Mouse (Mus musculus) hindbrain, embryonic 16.5 days (tissue): Measurements from ENCODE around the gene 3100002H09Rik. TPM values are rescaled to one million over a fixed set of nuclear protein-coding genes. Genes with fewer than 3 reads are reported as not detected.

Experiments
- ATAC-seq: fragments of 200-750 bp; cut with Nextera tagmentation; 2 replicates; pipeline ENCODE4 v1.8.0; 2017; ENCODE audit warnings: moderate TSS enrichment, moderate library complexity
- H3K27ac ChIP-seq: fragments of 300-500 bp; sonication (generic); 2 replicates; pipeline ENCODE4 v1.5.1; 2014; ENCODE audit warnings: low read depth, mild to moderate bottlenecking, control low read depth, low read length, moderate library complexity
- H3K27me3 ChIP-seq: fragments of 300-500 bp; sonication (generic); replicated peaks from 2 replicates; pipeline ENCODE4 v1.6.1; 2014; ENCODE audit warnings: low read length; ENCODE audit not compliant: control insufficient read depth, insufficient read depth
- H3K36me3 ChIP-seq: fragments of 300-500 bp; sonication (generic); 2 replicates; pipeline ENCODE4 v1.6.1; 2014; ENCODE audit warnings: mild to moderate bottlenecking, low read length, moderate library complexity, mixed read lengths; ENCODE audit not compliant: control insufficient read depth, insufficient read depth
- H3K4me1 ChIP-seq: fragments of 300-500 bp; sonication (generic); 2 replicates; pipeline ENCODE4 v1.6.1; 2014; ENCODE audit warnings: low read depth, low read length; ENCODE audit not compliant: control insufficient read depth, insufficient read depth
- H3K4me2 ChIP-seq: fragments of 300-500 bp; sonication (generic); 2 replicates; pipeline ENCODE4 v1.6.1; 2014; ENCODE audit warnings: mild to moderate bottlenecking, low read length, control low read depth, moderate library complexity
- H3K4me3 ChIP-seq: fragments of 300-500 bp; sonication (generic); 2 replicates; pipeline ENCODE4 v1.5.1; 2014; ENCODE audit warnings: mild to moderate bottlenecking, low read length, control low read depth, moderate library complexity
- H3K9ac ChIP-seq: fragments of 300-500 bp; sonication (generic); 2 replicates; pipeline ENCODE4 v1.6.1; 2014; ENCODE audit warnings: low read depth, mild to moderate bottlenecking, control low read depth, low read length, moderate library complexity
- H3K9me3 ChIP-seq: fragments of 300-500 bp; sonication (generic); 2 replicates; pipeline ENCODE4 v1.6.1; 2014; ENCODE audit warnings: mild to moderate bottlenecking, low read length, moderate library complexity; ENCODE audit not compliant: control insufficient read depth
- WGBS: fragments of 180-500 bp; shearing (Covaris S2); extraction: QIAGEN DNeasy Blood & Tissue Kit; methylation state at CpG from one replicate; pipeline ENCODE4 v1.1.7; 2014; 5-methylcytosine and 5-hydroxymethylcytosine counted together
- polyA plus RNA-seq: library from polyadenylated mRNA; unstranded; fragments of >200 nt; fragmentation: Nextera tagmentation; extraction: Ambion mirVana; gene quantifications from 2 replicates; pipeline ENCODE4 v1.2.1, GENCODE M21; 2015

Gene 3100002H09Rik
- polyA plus RNA-seq, 1 experiment from 2014 or later: 0.36 TPM

DNA sequence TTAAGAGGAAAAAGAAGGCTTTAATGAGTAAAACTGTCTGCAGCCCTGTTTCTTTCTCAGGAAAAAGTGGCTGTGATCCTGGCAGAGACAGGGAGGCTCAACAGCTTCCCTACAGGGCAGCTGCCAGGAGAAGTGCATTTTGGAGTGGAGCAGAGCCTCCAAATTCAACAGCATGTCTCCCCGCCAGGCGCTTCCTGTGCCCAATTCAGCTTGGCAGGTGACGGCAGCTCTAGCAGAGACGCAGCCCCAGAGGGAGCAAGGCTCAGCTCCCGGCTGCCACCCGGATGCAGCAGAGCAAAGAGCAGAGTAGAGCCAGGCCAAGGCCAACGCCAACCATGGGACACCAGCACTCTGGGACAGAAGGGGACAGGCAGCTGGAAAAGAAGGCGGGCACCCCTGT, 3.4 kb downstream of the 3100002H09Rik start:
- Histone ChIP-seq H3K27ac (no peak overlapping the region), H3K9ac (no peak overlapping the region), H3K36me3 (no peaks in the 10 kb centered on the region), H3K27me3 (peaks cover 3% of the 10 kb centered on the region), H3K4me2 (no peak overlapping the region), H3K4me1 (no peaks in the 10 kb centered on the region), H3K4me3 (no peak overlapping the region), H3K9me3 (no peaks in the 10 kb centered on the region)
- ATAC-seq: no peak
- 64% methylated on average over 8 of the region's 8 CpGs for WGBS

DNA sequence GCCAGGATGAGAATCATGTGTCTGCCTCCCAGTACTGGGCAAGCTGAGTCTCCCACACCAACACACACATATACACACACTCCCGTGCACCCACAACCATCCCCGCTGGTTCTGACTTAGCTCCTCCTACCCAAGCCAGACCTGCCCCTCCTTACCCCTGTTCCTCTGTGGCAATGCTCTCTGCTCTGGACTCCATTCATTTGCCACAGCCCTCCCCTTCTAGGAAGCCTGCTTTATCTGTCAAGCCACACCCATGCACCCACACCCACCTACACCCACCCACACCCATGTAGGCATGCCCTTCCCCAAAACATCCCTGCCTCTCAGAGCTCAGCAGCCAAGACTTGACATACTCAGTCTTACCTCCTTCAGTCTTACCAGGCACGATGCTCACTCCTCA, 4.4 kb downstream of the 3100002H09Rik start:
- H3K36me3 ChIP-seq: no peaks in the 10 kb centered on the region
- H3K4me3 ChIP-seq: no peak overlapping the region
- H3K4me2 ChIP-seq: no peak overlapping the region
- no peak for ATAC-seq
- H3K4me1 ChIP-seq: no peaks in the 10 kb centered on the region
- no peak overlapping the region for H3K9ac ChIP-seq
- WGBS: 86% methylated on average over 3 of the region's 3 CpGs
- H3K9me3 ChIP-seq: no peaks in the 10 kb centered on the region
- no peak overlapping the region for H3K27ac ChIP-seq
- peaks cover 3% of the 10 kb centered on the region for H3K27me3 ChIP-seq

DNA sequence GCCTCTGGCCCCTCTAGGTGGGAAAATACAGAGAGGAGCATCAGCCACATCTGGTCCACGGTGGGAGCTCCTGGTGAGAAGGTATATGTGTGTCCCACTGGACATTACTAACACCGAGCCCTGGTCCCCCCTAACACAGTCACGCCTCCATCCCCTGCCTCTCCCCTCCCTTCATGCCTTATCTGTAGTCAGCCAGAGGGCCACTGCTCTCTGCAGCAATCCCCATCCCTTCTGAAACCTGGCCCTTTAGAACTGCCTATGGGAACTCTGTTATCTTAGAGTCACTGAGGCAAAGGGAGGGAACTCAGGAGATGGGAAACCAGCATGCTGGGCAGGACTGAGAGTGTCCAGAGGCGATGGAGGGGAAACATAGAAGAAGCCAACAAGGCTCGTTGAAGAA, 5.3 kb downstream of the 3100002H09Rik start:
- Histone ChIP-seq H3K9me3 (no peaks in the 10 kb centered on the region), H3K4me3 (no peak overlapping the region), H3K36me3 (no peaks in the 10 kb centered on the region), H3K4me2 (no peak overlapping the region), H3K4me1 (no peaks in the 10 kb centered on the region), H3K27me3 (peaks cover 3% of the 10 kb centered on the region), H3K27ac (no peak overlapping the region), H3K9ac (no peak overlapping the region)
- 64% methylated on average over 5 of the region's 5 CpGs for WGBS
- ATAC-seq: no peak

DNA sequence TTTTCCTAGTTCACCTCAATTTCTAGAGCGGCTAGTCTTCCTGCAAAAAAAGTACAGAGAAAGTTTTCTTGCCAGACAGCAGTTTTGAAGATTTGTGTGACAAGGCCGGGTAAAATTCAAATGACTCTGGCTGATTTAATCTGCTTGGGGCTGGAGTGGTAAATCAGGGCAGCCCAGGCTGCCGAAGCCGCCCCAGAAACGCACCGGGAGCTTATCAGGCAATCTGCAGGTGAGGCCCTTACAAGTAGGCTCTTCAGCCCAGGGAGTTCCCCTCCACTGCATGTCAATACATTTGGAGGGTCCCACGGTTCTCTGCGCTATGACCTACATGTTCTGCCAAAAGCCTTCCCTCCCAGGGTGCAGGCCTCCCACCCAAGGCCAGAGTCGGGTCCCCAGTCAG, 6.9 kb downstream of the 3100002H09Rik start:
- Histone ChIP-seq H3K36me3 (no peaks in the 10 kb centered on the region), H3K4me2 (no peak overlapping the region), H3K9me3 (no peaks in the 10 kb centered on the region), H3K4me1 (no peaks in the 10 kb centered on the region), H3K27me3 (peaks cover 3% of the 10 kb centered on the region), H3K27ac (no peak overlapping the region), H3K9ac (no peak overlapping the region), H3K4me3 (no peak overlapping the region)
- no peak for ATAC-seq
- WGBS: 44% methylated on average over 9 of the region's 9 CpGs

DNA sequence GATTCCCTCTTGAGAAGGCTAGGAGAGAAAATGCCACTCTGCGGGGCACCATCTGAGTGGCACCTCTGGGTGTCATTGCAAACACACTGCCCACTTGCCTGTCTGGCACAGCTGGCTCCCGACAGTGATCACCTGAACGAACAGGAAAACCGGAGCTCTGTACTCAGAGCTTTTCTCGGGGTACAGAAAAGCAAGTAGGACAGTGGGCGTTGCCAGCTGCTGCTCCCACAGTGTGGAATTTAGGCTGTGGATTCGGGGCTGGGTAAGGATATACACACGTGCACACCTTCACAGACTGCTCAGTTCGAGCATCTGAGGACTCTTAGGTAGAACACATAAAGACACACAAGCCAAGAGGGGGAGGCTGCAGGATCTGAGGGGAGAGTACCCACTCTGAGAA, 14.7 kb downstream of the 3100002H09Rik start:
- Histone ChIP-seq H3K27ac (no peak overlapping the region), H3K9me3 (no peaks in the 10 kb centered on the region), H3K27me3 (no peaks in the 10 kb centered on the region), H3K4me2 (no peak overlapping the region), H3K4me3 (no peak overlapping the region), H3K36me3 (no peaks in the 10 kb centered on the region), H3K4me1 (peaks cover 3% of the 10 kb centered on the region; the same call in 1 of the 2 replicates), H3K9ac (no peak overlapping the region)
- ATAC-seq: no peak
- 87% methylated on average over 9 of the region's 9 CpGs for WGBS

DNA sequence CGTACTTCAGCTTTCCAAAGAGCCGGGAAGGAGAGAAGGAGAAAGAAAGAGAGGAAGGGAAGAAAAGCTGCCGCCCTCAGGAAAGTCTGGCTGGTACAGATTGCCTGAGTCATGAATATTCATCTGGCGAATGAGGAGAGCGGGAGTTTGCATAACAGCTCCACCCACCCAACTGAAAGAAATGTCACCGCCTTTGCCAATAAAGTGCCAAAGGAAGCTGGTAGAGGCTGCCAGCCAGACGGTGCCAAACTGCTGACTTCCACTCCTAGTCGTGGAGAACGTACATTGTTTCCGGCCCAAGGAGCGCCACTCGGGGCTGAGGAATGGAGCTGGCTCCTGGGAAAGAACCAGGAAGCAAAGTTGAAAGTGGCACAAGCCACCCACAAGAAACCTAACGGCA, 15.7 kb downstream of the 3100002H09Rik start:
- no peaks in the 10 kb centered on the region for H3K36me3 ChIP-seq
- H3K9me3 ChIP-seq: no peaks in the 10 kb centered on the region
- H3K4me2 ChIP-seq: peak overlapping the region; percentile 13; the same call in 1 of the 2 replicates
- 24% methylated on average over 13 of the region's 13 CpGs for WGBS
- ATAC-seq: peak; percentile 79; the same call in 1 of the 2 replicates
- no peak overlapping the region for H3K4me3 ChIP-seq
- no peaks in the 10 kb centered on the region for H3K27me3 ChIP-seq
- H3K4me1 ChIP-seq: peaks cover 3% of the 10 kb centered on the region; the same call in 1 of the 2 replicates
- no peak overlapping the region for H3K9ac ChIP-seq
- H3K27ac ChIP-seq: no peak overlapping the region

DNA sequence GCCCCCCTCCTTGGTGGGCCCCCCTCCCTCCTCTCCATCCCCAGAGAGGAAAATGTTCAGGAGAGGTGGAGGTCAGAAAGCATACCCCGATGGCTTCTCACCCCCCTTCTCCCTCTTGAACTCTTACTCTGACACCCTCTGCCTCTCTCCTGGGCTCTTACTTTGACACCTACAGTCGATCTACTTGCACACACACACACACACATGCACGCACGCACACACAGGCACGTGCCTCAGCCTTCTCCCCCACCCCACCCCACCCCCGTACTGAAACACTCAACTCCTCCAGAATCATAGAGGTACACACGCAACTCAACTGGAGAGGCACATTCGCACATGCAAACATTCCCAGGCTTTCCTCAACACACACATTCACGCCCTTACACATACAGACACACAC, 16.9 kb downstream of the 3100002H09Rik start:
- H3K4me3 ChIP-seq: no peak overlapping the region
- no peaks in the 10 kb centered on the region for H3K9me3 ChIP-seq
- ATAC-seq: no peak
- H3K4me1 ChIP-seq: peaks cover 3% of the 10 kb centered on the region; the same call in 1 of the 2 replicates
- H3K4me2 ChIP-seq: no peak overlapping the region
- H3K9ac ChIP-seq: no peak overlapping the region
- H3K36me3 ChIP-seq: no peaks in the 10 kb centered on the region
- no peak overlapping the region for H3K27ac ChIP-seq
- H3K27me3 ChIP-seq: no peaks in the 10 kb centered on the region
- whole genome bisulfite sequencing: 66% methylated on average over 9 of the region's 9 CpGs

DNA sequence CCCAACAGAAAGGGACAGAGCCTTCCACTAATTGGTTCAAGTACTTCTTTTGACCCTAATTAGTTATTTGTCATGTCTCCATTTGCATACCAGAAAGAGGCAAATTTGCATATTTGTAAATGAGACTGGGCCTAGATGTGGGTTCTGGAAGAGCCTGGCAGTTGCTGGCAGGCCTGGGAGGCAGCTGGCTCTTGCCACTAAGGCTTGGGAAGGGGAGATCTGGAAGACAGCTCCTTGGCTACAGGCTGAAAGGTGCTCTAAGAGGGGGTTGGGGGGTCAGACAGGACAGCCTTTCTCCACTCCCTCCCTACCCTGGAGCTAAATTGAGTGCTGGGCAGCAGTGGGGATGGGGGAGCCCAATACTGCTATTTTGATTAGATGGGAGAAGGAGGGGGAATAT, 17.4 kb downstream of the 3100002H09Rik start:
- H3K36me3 ChIP-seq: no peaks in the 10 kb centered on the region
- no peak overlapping the region for H3K4me3 ChIP-seq
- no peak overlapping the region for H3K27ac ChIP-seq
- no peak overlapping the region for H3K4me2 ChIP-seq
- peaks cover 3% of the 10 kb centered on the region; the same call in 1 of the 2 replicates for H3K4me1 ChIP-seq
- H3K9me3 ChIP-seq: no peaks in the 10 kb centered on the region
- ATAC-seq: peak; percentile 38; the same call in 1 of the 2 replicates
- no peaks in the 10 kb centered on the region for H3K27me3 ChIP-seq
- no peak overlapping the region for H3K9ac ChIP-seq

DNA sequence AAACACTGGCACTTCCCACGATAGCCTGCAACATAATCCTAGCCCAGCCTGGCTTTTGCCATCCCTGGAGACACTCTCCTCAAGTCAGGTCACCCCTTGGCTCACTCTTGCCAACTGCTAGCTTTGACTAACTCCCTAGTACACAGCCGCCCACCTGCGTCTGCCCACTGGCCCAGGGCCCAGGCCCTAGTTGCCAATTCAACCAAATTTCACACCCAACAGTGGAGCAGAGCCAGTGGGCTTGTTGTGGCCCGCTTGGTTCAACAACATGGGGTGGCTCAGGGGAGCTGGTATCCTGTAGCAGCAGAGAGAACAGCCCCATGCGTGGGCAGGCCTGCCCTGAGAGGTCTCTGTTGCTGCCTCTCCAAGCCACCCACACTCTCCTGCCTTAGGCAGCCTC, 18.4 kb downstream of the 3100002H09Rik start:
- Histone ChIP-seq H3K9me3 (no peaks in the 10 kb centered on the region), H3K4me2 (no peak overlapping the region), H3K36me3 (no peaks in the 10 kb centered on the region), H3K9ac (no peak overlapping the region), H3K27ac (no peak overlapping the region), H3K4me1 (peaks cover 3% of the 10 kb centered on the region; the same call in 1 of the 2 replicates), H3K27me3 (no peaks in the 10 kb centered on the region), H3K4me3 (no peak overlapping the region)
- no peak for ATAC-seq
- WGBS: 61% methylated on average over 5 of the region's 5 CpGs

DNA sequence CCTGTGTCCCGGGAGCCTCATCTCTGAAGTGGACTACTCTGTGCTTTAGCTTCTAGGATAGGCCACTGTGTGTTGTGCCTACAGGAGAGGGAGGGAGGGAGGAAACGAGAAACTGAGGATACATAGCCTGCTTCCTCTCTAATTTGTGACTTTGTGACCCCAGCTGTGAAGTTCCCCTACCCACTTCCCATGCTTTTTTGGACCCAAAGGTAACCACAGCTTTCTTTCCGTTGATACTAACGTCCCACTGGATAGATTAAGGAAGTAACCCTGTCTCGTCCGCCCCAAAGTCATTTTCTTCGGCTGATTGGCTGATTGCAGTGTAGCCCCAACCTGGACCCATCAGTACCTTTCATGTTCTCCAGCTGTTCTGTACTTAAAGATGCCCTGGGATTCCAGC, 29.9 kb downstream of the 3100002H09Rik start:
- 95% methylated on average over 7 of the region's 7 CpGs for WGBS
- no peak for ATAC-seq
- Histone ChIP-seq H3K4me2 (no peak overlapping the region), H3K9ac (no peak overlapping the region), H3K27ac (no peak overlapping the region), H3K4me1 (peaks cover 5% of the 10 kb centered on the region), H3K27me3 (peaks cover 17% of the 10 kb centered on the region), H3K4me3 (no peak overlapping the region), H3K9me3 (no peaks in the 10 kb centered on the region), H3K36me3 (no peaks in the 10 kb centered on the region)
